Mouse (Mus musculus): Measurements from ENCODE around the gene Mbnl2. TPM values are rescaled to one million over a fixed set of nuclear protein-coding genes. Genes with fewer than 3 reads are reported as not detected.

Gene Mbnl2
- polyA plus RNA-seq, 1 experiment from 2014 or later: 62.1 TPM

GRCm38 (mm10) chr14:120390231-120390944 lies 114.9 kb downstream of the Mbnl2 start:
- H3K9ac ChIP-seq (ENCODE audit: low read length): no peak overlapping the region
- 89% methylated on average over 10 of the region's 10 CpGs for WGBS
- H3K27me3 ChIP-seq (ENCODE audit: control insufficient read depth, insufficient read depth, low read length): no peaks in the 10 kb centered on the region
- H3K4me1 ChIP-seq (ENCODE audit: control insufficient read depth, insufficient read depth, low read length): no peaks in the 10 kb centered on the region
- H3K36me3 ChIP-seq (ENCODE audit: control insufficient read depth, insufficient read depth, low read length): peaks cover 8% of the 10 kb centered on the region; the same call in 1 of the 2 replicates
- H3K9me3 ChIP-seq (ENCODE audit: control insufficient read depth, low read length): no peaks in the 10 kb centered on the region
- H3K4me3 ChIP-seq (ENCODE audit: low read depth, low read length): no peak overlapping the region
- no peak overlapping the region for H3K27ac ChIP-seq (replicated peaks; ENCODE audit: low read depth, low read length)
- no peak for DNase-seq (ENCODE audit: low spot score)
- H3K4me2 ChIP-seq (ENCODE audit: low read depth, severe bottlenecking): no peak overlapping the region
- no peak for ATAC-seq (ENCODE audit: insufficient number of reproducible peaks, low FRiP score, low TSS enrichment, low read depth)

DNA sequence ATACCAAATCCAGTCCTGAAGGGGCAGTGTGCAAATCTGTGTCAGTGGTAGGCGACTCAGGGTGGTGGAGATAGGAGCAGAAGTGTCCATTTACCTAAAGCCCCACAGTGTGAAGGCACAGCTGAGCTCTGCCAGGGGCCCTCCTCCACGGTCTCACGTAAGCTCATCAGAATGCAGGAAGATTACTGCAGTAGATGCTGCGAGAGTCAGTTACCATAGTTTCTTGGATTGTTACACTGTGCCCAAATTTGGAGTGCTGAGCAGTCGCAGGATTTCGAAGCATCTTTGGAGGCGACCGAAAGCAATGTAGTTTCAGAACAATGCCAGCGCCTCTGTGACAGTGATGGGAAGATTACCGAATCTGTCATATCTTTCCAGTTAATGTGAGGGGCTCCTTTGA lies 116.2 kb downstream of the Mbnl2 start:
- Histone ChIP-seq H3K36me3 (ENCODE audit: control insufficient read depth, insufficient read depth, low read length) (peaks cover 8% of the 10 kb centered on the region; the same call in 1 of the 2 replicates), H3K4me3 (ENCODE audit: low read depth, low read length) (no peak overlapping the region), H3K27me3 (ENCODE audit: control insufficient read depth, insufficient read depth, low read length) (no peaks in the 10 kb centered on the region), H3K9ac (ENCODE audit: low read length) (no peak overlapping the region), H3K27ac (replicated peaks; ENCODE audit: low read depth, low read length) (no peak overlapping the region), H3K4me1 (ENCODE audit: control insufficient read depth, insufficient read depth, low read length) (no peaks in the 10 kb centered on the region), H3K9me3 (ENCODE audit: control insufficient read depth, low read length) (no peaks in the 10 kb centered on the region), H3K4me2 (ENCODE audit: low read depth, severe bottlenecking) (no peak overlapping the region)
- WGBS: 93% methylated on average over 10 of the region's 10 CpGs
- ATAC-seq (ENCODE audit: insufficient number of reproducible peaks, low FRiP score, low TSS enrichment, low read depth) (no peak), DNase-seq (ENCODE audit: low spot score) (no peak)

GRCm38 (mm10) chr14:120392441-120392840 lies 117.0 kb downstream of the Mbnl2 start:
- Histone ChIP-seq H3K9ac (ENCODE audit: low read length) (no peak overlapping the region), H3K36me3 (ENCODE audit: control insufficient read depth, insufficient read depth, low read length) (peaks cover 8% of the 10 kb centered on the region; the same call in 1 of the 2 replicates), H3K4me2 (ENCODE audit: low read depth, severe bottlenecking) (no peak overlapping the region), H3K27me3 (ENCODE audit: control insufficient read depth, insufficient read depth, low read length) (no peaks in the 10 kb centered on the region), H3K27ac (replicated peaks; ENCODE audit: low read depth, low read length) (no peak overlapping the region), H3K4me3 (ENCODE audit: low read depth, low read length) (no peak overlapping the region), H3K4me1 (ENCODE audit: control insufficient read depth, insufficient read depth, low read length) (no peaks in the 10 kb centered on the region), H3K9me3 (ENCODE audit: control insufficient read depth, low read length) (no peaks in the 10 kb centered on the region)
- DNase-seq (ENCODE audit: low spot score) (no peak), ATAC-seq (ENCODE audit: insufficient number of reproducible peaks, low FRiP score, low TSS enrichment, low read depth) (no peak)
- 92% methylated on average over 9 of the region's 9 CpGs for WGBS

DNA sequence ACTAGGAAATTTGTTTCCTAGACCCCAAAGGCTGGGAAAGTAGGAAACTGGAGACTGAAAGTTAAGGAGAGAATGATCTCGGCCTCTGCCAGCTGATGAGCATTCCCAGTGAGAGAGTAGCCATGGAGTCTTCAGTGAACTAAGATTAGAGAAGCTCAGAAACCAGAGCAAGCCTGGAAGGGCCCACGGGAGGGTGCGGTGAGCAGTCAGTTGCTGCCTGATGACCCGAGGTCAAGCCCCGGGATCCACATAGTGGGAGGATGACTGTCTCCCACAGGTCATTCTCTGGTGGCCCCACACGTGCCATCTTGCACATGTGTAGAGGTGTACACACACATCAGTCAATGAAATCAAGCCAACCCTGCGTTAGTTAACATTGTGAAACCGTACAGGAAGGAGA lies 118.0 kb downstream of the Mbnl2 start:
- DNase-seq (ENCODE audit: low spot score) (no peak), ATAC-seq (ENCODE audit: insufficient number of reproducible peaks, low FRiP score, low TSS enrichment, low read depth) (no peak)
- Histone ChIP-seq H3K36me3 (ENCODE audit: control insufficient read depth, insufficient read depth, low read length) (peaks cover 8% of the 10 kb centered on the region; the same call in 1 of the 2 replicates), H3K4me2 (ENCODE audit: low read depth, severe bottlenecking) (no peak overlapping the region), H3K9me3 (ENCODE audit: control insufficient read depth, low read length) (no peaks in the 10 kb centered on the region), H3K27me3 (ENCODE audit: control insufficient read depth, insufficient read depth, low read length) (no peaks in the 10 kb centered on the region), H3K4me1 (ENCODE audit: control insufficient read depth, insufficient read depth, low read length) (no peaks in the 10 kb centered on the region), H3K27ac (replicated peaks; ENCODE audit: low read depth, low read length) (no peak overlapping the region), H3K9ac (ENCODE audit: low read length) (no peak overlapping the region), H3K4me3 (ENCODE audit: low read depth, low read length) (no peak overlapping the region)
- 84% methylated on average over 8 of the region's 8 CpGs for WGBS

GRCm38 (mm10) chr14:120394216-120394615 lies 118.7 kb downstream of the Mbnl2 start:
- DNase-seq (ENCODE audit: low spot score) (no peak), ATAC-seq (ENCODE audit: insufficient number of reproducible peaks, low FRiP score, low TSS enrichment, low read depth) (no peak)
- H3K4me2 ChIP-seq (ENCODE audit: low read depth, severe bottlenecking): no peak overlapping the region
- no peaks in the 10 kb centered on the region for H3K4me1 ChIP-seq (ENCODE audit: control insufficient read depth, insufficient read depth, low read length)
- H3K27ac ChIP-seq (replicated peaks; ENCODE audit: low read depth, low read length): no peak overlapping the region
- H3K9me3 ChIP-seq (ENCODE audit: control insufficient read depth, low read length): no peaks in the 10 kb centered on the region
- H3K4me3 ChIP-seq (ENCODE audit: low read depth, low read length): no peak overlapping the region
- peaks cover 8% of the 10 kb centered on the region; the same call in 1 of the 2 replicates for H3K36me3 ChIP-seq (ENCODE audit: control insufficient read depth, insufficient read depth, low read length)
- WGBS: 89% methylated on average over 3 of the region's 3 CpGs
- no peaks in the 10 kb centered on the region for H3K27me3 ChIP-seq (ENCODE audit: control insufficient read depth, insufficient read depth, low read length)
- H3K9ac ChIP-seq (ENCODE audit: low read length): no peak overlapping the region

GRCm38 (mm10) chr14:120394827-120395226 lies 119.4 kb downstream of the Mbnl2 start:
- ATAC-seq (ENCODE audit: insufficient number of reproducible peaks, low FRiP score, low TSS enrichment, low read depth): no peak
- Histone ChIP-seq H3K27me3 (ENCODE audit: control insufficient read depth, insufficient read depth, low read length) (no peaks in the 10 kb centered on the region), H3K4me2 (ENCODE audit: low read depth, severe bottlenecking) (no peak overlapping the region), H3K4me3 (ENCODE audit: low read depth, low read length) (no peak overlapping the region), H3K4me1 (ENCODE audit: control insufficient read depth, insufficient read depth, low read length) (no peaks in the 10 kb centered on the region), H3K9me3 (ENCODE audit: control insufficient read depth, low read length) (no peaks in the 10 kb centered on the region), H3K9ac (ENCODE audit: low read length) (no peak overlapping the region), H3K27ac (replicated peaks; ENCODE audit: low read depth, low read length) (no peak overlapping the region), H3K36me3 (ENCODE audit: control insufficient read depth, insufficient read depth, low read length) (peaks cover 8% of the 10 kb centered on the region; the same call in 1 of the 2 replicates)
- WGBS: 89% methylated on average over 3 of the region's 3 CpGs
- DNase-seq (ENCODE audit: low spot score): no peak

- Histone ChIP-seq H3K36me3 (ENCODE audit: control insufficient read depth, insufficient read depth, low read length) (peaks cover under 1% of the 10 kb centered on the region; the same call in 1 of the 2 replicates), H3K9me3 (ENCODE audit: control insufficient read depth, low read length) (no peaks in the 10 kb centered on the region), H3K4me1 (ENCODE audit: control insufficient read depth, insufficient read depth, low read length) (no peaks in the 10 kb centered on the region), H3K27ac (replicated peaks; ENCODE audit: low read depth, low read length) (no peak overlapping the region), H3K4me3 (ENCODE audit: low read depth, low read length) (no peak overlapping the region), H3K27me3 (ENCODE audit: control insufficient read depth, insufficient read depth, low read length) (no peaks in the 10 kb centered on the region), H3K9ac (ENCODE audit: low read length) (no peak overlapping the region), H3K4me2 (ENCODE audit: low read depth, severe bottlenecking) (no peak overlapping the region)
- ATAC-seq (ENCODE audit: insufficient number of reproducible peaks, low FRiP score, low TSS enrichment, low read depth) (no peak), DNase-seq (ENCODE audit: low spot score) (no peak)
- 89% methylated on average over 9 of the region's 9 CpGs for WGBS
Observed at GRCm38 (mm10) chr14:120395501-120395900, 120.0 kb downstream of the Mbnl2 start.

- DNase-seq (ENCODE audit: low spot score) (peak; percentile 80), ATAC-seq (ENCODE audit: insufficient number of reproducible peaks, low FRiP score, low TSS enrichment, low read depth) (peak; percentile 76; the same call in 1 of the 2 replicates)
- no peak overlapping the region for H3K27ac ChIP-seq (replicated peaks; ENCODE audit: low read depth, low read length)
- no peaks in the 10 kb centered on the region; the same call in 1 of the 2 replicates for H3K36me3 ChIP-seq (ENCODE audit: control insufficient read depth, insufficient read depth, low read length)
- H3K9me3 ChIP-seq (ENCODE audit: control insufficient read depth, low read length): no peaks in the 10 kb centered on the region
- no peak overlapping the region for H3K4me2 ChIP-seq (ENCODE audit: low read depth, severe bottlenecking)
- H3K4me1 ChIP-seq (ENCODE audit: control insufficient read depth, insufficient read depth, low read length): no peaks in the 10 kb centered on the region
- H3K27me3 ChIP-seq (ENCODE audit: control insufficient read depth, insufficient read depth, low read length): no peaks in the 10 kb centered on the region
- H3K9ac ChIP-seq (ENCODE audit: low read length): no peak overlapping the region
- no peak overlapping the region for H3K4me3 ChIP-seq (ENCODE audit: low read depth, low read length)
- 56% methylated on average over 10 of the region's 10 CpGs for WGBS
Observed at GRCm38 (mm10) chr14:120397871-120398647, 122.6 kb downstream of the Mbnl2 start.

Data from limb, embryonic 11.5 days (tissue).